Mouse (Mus musculus) regulatory T cell (primary cell): ENCODE measurements around the gene Rfx2.

Source experiments
- in situ Hi-C: fragments of 300-600 bp; cut with MboI, MseI; formaldehyde crosslinking; loops from one replicate; pipeline ENCODE4 v1.15.1; 2025; ENCODE audit warnings: high pct_unique_total_duplicates

Rfx2 gene

DNA sequence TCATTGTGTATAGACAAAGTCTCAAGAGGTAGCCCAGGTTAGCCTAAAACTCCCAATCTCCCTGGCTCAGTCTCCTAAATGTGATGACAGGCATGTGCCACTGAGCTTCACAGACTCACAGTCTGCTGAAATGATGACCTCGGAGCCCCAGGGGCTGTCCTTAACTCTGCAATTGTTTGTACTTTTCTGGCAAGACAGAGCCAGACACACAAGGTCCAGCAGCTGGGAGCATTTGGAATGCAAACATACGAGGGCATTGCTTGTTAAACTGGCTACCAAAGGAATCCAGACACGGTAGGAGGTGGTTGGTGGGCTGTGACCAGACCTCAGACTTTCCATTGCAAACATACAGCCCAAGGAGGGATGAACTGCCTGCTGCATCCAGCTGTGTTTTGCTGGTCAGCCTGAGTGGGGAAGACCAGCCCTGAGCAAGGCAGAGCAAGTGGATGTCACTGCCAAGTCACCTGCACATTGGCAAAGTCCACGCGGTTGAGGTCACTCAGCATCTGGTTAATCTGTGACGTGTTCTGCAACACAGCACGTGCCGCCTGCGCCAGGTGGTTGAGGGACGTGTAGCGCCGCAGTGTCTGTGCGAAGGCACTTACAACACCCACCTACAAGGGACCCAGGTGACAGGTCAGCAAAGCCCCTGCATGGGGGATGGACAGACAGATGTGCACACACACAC lies 50.4 kb downstream of the Rfx2 start:
- in situ Hi-C loops = no loop called here

- in situ Hi-C loops = no loop called here
Observed at GRCm38 (mm10) chr17:56778779-56779362, 51.9 kb downstream of the Rfx2 start.

DNA sequence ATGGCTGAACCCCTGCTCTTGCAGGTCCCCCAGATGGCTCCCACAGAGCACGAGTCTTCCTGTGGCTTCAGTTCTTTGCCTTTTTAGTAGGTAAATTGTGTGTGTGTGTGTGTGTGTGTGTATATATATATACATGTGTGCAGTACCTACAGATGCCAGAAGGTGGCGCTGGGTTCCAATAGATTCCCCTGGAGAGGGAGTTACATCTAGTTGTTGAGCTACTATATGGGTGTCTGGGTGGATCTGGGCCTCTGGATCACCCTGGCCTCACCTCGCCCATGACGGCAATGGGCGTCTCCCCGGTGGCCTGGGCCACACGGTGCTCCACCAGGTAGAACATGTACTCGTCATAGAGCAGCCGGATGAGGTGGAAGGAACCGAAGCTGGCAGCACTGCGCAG lies 53.2 kb downstream of the Rfx2 start:
- in situ Hi-C loops = no loop called here

DNA sequence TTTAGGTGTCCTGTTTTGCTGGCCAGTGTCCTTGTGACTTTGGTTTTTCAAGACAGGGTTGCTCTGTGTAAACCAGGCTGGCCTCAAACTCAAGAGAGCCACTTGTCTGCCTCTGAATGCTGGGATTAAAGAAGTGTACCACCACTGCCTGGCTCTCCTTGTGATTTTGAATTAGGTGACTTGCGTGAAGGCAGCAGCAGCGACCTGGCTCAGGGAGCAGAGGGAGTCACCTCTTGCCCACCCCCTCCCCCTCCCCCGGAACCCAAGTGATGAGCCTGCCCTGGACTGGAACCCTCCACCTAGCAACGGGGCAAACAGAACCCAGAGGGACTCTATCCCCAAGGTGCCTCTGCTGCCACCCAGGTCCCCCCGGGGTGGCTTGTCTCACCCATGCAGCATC lies 60.9 kb downstream of the Rfx2 start, which contains the start of gene Prr22:
Gene Prr22 (plus strand): TSS at position 301 of the 400 bp plus-strand sequence.
- in situ Hi-C loops = no loop called here

GRCm38 (mm10) chr17:56768941-56769340 lies 61.9 kb downstream of the Rfx2 start:
- in situ Hi-C loops = no loop called here

DNA sequence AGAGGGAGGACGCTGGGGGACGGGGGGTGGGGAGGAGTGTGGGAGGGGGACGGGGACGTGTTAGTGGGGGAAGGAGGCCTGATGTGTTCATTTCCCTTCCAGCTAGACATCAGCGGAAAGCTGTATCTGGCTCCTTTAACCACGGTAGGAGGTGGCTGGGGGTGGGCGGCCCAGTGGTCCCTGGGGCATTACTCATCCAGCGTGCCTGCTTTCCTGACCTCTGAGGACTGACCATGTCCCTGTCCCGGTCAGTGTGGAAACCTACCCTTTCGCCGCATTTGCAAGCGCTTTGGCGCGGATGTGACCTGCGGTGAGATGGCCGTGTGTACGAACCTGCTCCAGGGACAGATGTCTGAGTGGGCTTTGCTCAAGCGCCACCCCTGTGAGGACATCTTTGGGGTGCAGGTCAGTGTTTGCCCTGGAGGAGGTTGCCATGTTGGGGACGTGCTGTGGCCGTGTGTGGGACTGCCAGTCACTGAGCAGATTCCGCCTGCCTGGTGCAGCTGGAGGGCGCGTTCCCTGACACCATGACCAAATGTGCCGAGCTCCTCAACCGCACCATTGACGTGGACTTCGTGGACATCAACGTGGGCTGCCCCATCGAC lies 63.2 kb downstream of the Rfx2 start:
- in situ Hi-C loops = no loop called here

DNA sequence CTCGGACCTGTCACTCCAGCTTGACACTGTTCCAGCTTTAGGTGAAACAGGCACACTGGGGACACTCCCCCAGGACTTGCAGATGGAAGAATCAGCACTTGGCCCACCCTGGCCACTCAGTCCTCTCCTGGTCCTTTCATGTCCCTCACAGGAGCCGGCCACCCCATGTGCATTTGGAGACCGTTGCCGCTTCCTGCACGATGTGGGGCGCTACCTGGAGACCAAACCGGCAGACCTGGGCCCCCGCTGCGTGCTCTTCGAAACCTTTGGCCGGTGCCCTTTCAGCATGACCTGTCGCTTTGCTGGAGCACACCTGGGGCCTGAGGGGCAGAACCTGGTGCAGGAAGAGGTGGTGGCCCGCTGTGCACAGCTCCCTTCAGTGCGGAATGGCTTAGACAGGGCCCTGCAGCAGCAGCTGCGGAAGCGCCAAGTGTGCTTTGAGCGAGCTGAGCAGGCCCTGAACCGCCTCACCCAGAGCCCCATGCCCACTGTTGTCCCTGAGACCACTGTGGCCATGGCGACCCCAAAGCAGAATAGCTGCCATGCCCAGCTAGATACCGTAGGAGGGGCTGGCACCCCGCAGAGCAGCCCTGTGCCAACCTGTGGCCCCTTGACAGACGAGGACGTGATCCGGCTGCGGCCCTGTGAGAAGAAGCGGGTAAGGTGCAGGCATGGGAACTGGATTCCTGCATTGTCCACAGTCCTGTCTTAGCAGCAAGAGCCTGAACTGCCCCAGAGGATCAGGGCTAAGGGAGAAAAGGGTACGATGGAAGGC lies 64.0 kb downstream of the Rfx2 start:
- in situ Hi-C loops = no loop called here

GRCm38 (mm10) chr17:56765431-56765830 lies 65.4 kb downstream of the Rfx2 start:
- in situ Hi-C loops = no loop called here

GRCm38 (mm10) chr17:56764474-56765354 lies 66.1 kb downstream of the Rfx2 start, which contains the start of gene Dus3l:
TSS of gene Dus3l (plus strand) at chr17:56764757.
- in situ Hi-C loops = no loop called here

- in situ Hi-C loops = no loop called here
Observed at GRCm38 (mm10) chr17:56763741-56764250, 67.0 kb downstream of the Rfx2 start.

- in situ Hi-C loops = no loop called here
Observed at GRCm38 (mm10) chr17:56762769-56763731, 67.8 kb downstream of the Rfx2 start.

DNA sequence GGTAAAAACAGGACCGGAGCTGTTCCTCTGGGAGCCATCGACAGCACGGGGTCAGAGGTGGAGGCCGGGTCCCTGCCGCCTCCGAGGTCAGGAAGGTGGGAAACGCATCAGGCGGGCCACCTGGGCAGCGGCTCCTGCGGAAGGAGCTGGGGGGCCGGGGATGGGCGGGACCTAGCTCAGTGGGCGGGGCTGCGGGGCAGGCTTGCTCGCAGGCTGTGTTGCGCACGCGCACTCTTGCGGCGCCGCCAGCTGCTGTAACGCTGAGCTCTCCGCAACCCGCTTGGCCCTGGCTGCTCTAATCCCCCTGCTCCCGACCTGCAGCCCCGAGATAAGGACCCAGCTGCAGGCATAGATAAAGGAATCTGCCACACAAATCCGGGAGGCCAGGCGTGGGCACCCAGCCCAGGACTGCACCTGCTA lies 68.8 kb downstream of the Rfx2 start:
- in situ Hi-C loops = no loop called here

- in situ Hi-C loops = no loop called here
Observed at GRCm38 (mm10) chr17:56761077-56761476, 69.7 kb downstream of the Rfx2 start.

GRCm38 (mm10) chr17:56759261-56759660 lies 71.6 kb downstream of the Rfx2 start:
- in situ Hi-C loops = no loop called here

GRCm38 (mm10) chr17:56758132-56758531 lies 72.7 kb downstream of the Rfx2 start:
- in situ Hi-C loops = no loop called here

DNA sequence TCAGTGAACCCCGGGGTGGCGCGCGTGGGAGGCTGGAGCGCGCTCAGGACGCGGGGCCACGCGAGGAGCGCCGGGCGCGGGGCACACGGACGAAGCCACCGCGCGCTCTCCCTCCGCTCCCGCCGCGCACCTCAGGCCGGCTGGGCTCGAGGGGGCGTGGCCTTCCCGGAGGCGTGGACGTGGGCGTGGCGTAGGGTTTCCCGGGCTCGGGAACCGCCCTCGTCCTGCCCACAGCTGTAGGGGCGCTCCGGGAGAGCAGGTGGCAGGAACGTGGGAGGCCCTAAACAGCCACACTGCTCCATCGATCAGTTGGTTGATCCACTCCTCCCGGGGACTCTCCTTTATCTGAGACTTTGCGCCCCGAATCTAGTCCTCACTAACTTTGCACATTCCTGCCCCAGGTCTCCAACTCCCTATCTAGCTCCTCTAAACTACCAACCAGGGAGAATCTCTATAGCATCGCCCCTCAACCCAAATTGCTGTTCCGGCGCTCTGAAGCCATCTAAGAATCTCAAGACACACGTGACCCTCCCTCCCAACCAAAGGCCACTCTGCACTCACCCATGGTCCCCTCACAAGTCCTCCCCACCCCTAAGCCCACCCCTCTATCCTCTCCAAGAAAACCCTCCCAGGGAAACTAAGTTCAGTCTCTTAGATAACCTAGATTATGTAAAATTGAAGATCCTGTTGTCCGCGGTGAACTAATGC lies 73.2 kb downstream of the Rfx2 start, which contains the start of gene Nrtn:
Gene Nrtn (minus strand): TSS at position 115 of the 708 bp plus-strand sequence.
- in situ Hi-C loops = no loop called here

- in situ Hi-C loops = no loop called here
Observed at GRCm38 (mm10) chr17:56756703-56757399, 74.0 kb downstream of the Rfx2 start.
